Mouse (Mus musculus) liver, postnatal 0 days (tissue): ENCODE results near the gene Ddx23. TPM values are rescaled to one million over a fixed set of nuclear protein-coding genes. Genes with fewer than 3 reads are reported as not detected.

Source experiments
- ATAC-seq: fragments of 200-750 bp; cut with Nextera tagmentation; 2 replicates; pipeline ENCODE4 v1.8.0; 2017; ENCODE audit warnings: mild to moderate bottlenecking, moderate library complexity
- DNase-seq: peaks from one replicate; pipeline ENCODE4 v3.0.0-alpha.2; 2016
- H3K27ac ChIP-seq: fragments of 300-500 bp; sonication (generic); 2 replicates; pipeline ENCODE4 v1.5.1; 2014; ENCODE audit warnings: antibody characterized with exemption, moderate library complexity, mild to moderate bottlenecking, low read depth
- H3K27me3 ChIP-seq: fragments of 300-500 bp; sonication (generic); 2 replicates; pipeline ENCODE4 v1.6.1; 2014; ENCODE audit warnings: low read length, control low read depth, mixed read lengths; ENCODE audit not compliant: insufficient read depth
- H3K36me3 ChIP-seq: fragments of 300-500 bp; sonication (generic); replicated peaks from 2 replicates; pipeline ENCODE4 v1.6.1; 2014; ENCODE audit warnings: mild to moderate bottlenecking, control low read depth, low read length, moderate library complexity, mixed read lengths; ENCODE audit not compliant: insufficient read depth
- H3K4me1 ChIP-seq: fragments of 300-500 bp; sonication (generic); 2 replicates; pipeline ENCODE4 v1.6.1; 2014; ENCODE audit warnings: antibody characterized with exemption, mild to moderate bottlenecking, control low read depth; ENCODE audit not compliant: insufficient read depth
- H3K4me2 ChIP-seq: fragments of 300-500 bp; sonication (generic); 2 replicates; pipeline ENCODE4 v1.6.1; 2014; ENCODE audit warnings: low read depth, mild to moderate bottlenecking, low read length, moderate library complexity, mixed read lengths
- H3K4me3 ChIP-seq: fragments of 300-500 bp; sonication (generic); 2 replicates; pipeline ENCODE4 v1.5.1; 2014; ENCODE audit warnings: low read depth, low read length
- H3K9ac ChIP-seq: fragments of 300-500 bp; sonication (generic); replicated peaks from 2 replicates; pipeline ENCODE4 v1.6.1; 2014; ENCODE audit warnings: mild to moderate bottlenecking, moderate library complexity
- H3K9me3 ChIP-seq: fragments of 300-500 bp; sonication (generic); 2 replicates; pipeline ENCODE4 v1.6.1; 2016; ENCODE audit warnings: mild to moderate bottlenecking, control low read depth, low read length, mixed read lengths
- CTCF ChIP-seq: sonication (generic); IDR thresholded peaks from 2 replicates; pipeline ENCODE4 v1.5.1; 2016; ENCODE audit warnings: antibody characterized with exemption, low read depth
- EP300 ChIP-seq: IDR thresholded peaks from 2 replicates; pipeline ENCODE4 v1.6.1; 2016; ENCODE audit warnings: antibody characterized with exemption, low read depth, mild to moderate bottlenecking
- WGBS: fragments of 180-500 bp; shearing (Covaris S2); extraction: QIAGEN DNeasy Blood & Tissue Kit; methylation state at CpG from one replicate; pipeline ENCODE4 v1.1.7; 2014; ENCODE audit not compliant: insufficient replicate concordance; 5-methylcytosine and 5-hydroxymethylcytosine counted together
- polyA plus RNA-seq: library from polyadenylated mRNA; unstranded; fragments of >200 nt; fragmentation: Nextera tagmentation; extraction: Ambion mirVana; gene quantifications from 2 replicates; pipeline ENCODE4 v1.2.1, GENCODE M21; 2015

The Ddx23 gene
- polyA plus RNA-seq, 1 experiment from 2014 or later = 9.2 TPM

DNA sequence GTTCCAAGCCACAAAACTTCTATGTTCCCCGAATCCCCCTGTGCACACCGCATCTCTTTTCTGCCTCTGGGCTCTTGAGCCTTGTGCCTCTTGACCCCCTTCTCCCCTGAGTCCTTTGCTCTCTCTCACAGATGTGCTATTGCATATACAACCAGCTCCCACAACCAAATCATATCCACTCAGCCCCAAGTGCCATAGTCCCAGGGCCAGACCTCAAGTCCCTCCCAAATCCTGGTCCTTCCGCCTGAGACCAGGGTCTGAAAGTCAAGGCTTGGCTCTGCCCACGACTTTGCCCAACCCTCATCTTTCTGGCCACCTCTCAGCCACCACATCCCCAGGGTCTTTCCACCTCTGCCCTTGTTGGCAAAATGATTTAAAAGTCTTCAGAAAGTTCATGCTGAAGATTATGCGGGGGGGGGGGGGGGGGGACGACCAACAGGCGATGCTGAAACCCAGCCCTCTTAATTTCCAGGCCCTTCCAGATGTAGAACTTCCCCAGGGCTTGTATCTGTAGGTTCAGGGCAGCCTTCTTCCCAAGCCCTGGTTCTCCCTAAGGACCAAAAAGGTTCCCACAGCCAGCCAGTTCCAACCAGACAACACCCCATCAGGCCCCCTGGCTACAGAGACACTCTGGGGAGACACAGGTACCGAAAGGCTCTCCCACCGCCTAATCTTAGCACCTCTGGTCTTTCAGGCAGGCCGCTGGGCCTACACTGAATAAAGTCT lies 54.5 kb downstream of the Ddx23 start:
- DNase-seq (no peak), ATAC-seq (no peak)
- Histone ChIP-seq H3K27me3 (no peaks in the 10 kb centered on the region), H3K4me1 (peaks cover 44% of the 10 kb centered on the region), H3K9me3 (no peaks in the 10 kb centered on the region), H3K4me3 (peak overlapping the region; percentile 89), H3K27ac (peak overlapping the region; percentile 84), H3K4me2 (peak overlapping the region; percentile 95), H3K9ac (peak overlapping the region; percentile 90), H3K36me3 (peaks cover 6% of the 10 kb centered on the region)
- TF ChIP-seq EP300 = no peak
- TF ChIP-seq CTCF = no peak
- WGBS = 31% methylated on average over 7 of the region's 10 CpGs

DNA sequence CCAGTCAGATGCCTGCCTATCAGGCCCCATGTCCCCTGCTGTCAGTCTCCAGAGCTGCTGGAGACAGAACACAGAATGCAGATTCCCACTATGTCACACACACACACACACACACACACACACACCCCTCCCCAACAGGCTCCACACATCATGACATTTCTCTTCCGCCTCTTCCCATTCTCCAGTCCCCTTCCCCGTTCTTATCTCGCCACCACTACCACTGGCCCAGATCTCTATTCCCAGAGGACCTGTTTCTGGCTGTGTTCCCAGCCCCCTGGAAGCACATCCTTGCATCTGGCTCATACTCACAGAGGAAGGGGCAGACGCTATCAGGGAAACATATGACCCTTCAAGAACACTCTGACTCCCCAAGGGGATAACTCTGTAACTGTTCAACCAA lies 55.1 kb downstream of the Ddx23 start:
- ATAC-seq = no peak

GRCm38 (mm10) chr15:98606739-98607138 lies 56.0 kb downstream of the Ddx23 start:
- H3K36me3 ChIP-seq = peaks cover 6% of the 10 kb centered on the region
- peak overlapping the region; percentile 95 for H3K4me2 ChIP-seq
- DNase-seq (no peak), ATAC-seq (no peak)
- WGBS = 52% methylated on average over 9 of the region's 9 CpGs
- no peaks in the 10 kb centered on the region for H3K27me3 ChIP-seq
- H3K4me1 ChIP-seq = peaks cover 50% of the 10 kb centered on the region
- peak overlapping the region; percentile 89; the same call in 1 of the 2 replicates for H3K4me3 ChIP-seq
- peak overlapping the region; percentile 90 for H3K9ac ChIP-seq
- H3K27ac ChIP-seq = peak overlapping the region; percentile 84
- TF ChIP-seq CTCF = no peak
- no peak for TF ChIP-seq EP300
- H3K9me3 ChIP-seq = no peaks in the 10 kb centered on the region

More for the DNA sequence above, 55.1 kb downstream of the Ddx23 start:
- Histone ChIP-seq H3K27ac (peak overlapping the region; percentile 84), H3K4me1 (peaks cover 50% of the 10 kb centered on the region), H3K9ac (peak overlapping the region; percentile 90), H3K36me3 (peaks cover 6% of the 10 kb centered on the region), H3K4me3 (peak overlapping the region; percentile 89), H3K9me3 (no peaks in the 10 kb centered on the region), H3K27me3 (no peaks in the 10 kb centered on the region), H3K4me2 (peak overlapping the region; percentile 95)
- DNase-seq = peak; percentile 37
- WGBS = 31% methylated on average over 4 of the region's 4 CpGs
- TF ChIP-seq EP300 = no peak; the same call in 1 of the 2 replicates
- TF ChIP-seq CTCF = no peak

DNA sequence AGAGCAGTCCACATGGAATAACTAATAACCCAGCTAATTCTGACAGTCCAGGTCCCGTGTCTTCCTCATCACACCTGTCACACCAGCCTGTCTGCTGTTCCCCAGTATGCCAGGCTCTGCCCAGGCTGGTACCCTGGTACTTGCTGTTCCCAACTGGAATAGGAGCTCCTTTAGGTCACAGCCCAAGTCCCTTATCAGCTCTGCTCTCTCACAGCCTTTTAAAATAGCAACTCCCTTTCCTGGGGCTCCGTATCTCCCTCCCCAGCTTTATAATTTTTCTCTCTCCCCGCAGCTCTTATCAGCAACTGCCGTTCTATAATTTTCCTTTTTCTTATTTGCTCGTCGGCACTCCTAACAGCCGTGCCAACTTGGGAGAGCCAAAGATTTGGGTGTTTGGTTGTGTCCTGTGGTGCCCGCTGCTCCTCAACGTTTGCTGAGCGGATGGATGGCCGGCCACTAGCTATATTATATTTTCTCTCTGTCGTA lies 56.6 kb downstream of the Ddx23 start:
- H3K36me3 ChIP-seq = peaks cover 11% of the 10 kb centered on the region
- peak overlapping the region; percentile 89 for H3K4me3 ChIP-seq
- ATAC-seq = peak; percentile 74

DNA sequence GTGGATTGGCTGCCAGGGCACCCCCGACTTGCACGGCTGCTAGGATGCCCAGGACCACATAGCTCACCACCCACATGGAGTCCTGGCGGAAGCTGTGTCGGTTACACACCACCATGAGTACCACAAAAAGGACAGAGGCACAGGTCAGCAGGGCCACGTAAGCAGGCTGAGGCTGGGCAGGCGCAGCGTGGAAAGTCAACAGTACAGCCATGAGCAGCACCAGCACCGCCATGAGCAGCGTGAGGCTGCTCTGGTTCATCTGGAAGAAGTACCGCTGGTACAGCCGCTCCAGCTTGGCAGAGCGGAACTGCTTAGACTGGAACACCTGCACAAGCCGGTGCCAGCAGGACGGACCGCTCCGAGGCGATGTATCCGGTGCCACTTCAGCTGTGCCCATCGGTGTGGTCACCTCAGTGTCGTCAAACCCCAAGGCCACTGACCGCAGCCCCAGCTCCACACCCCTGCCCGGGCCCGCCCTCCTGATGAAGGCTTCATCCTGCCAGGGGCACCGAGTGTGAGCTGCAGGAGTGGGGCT lies 58.6 kb downstream of the Ddx23 start:
- no peak overlapping the region for H3K9ac ChIP-seq
- H3K4me1 ChIP-seq = peaks cover 55% of the 10 kb centered on the region
- H3K27ac ChIP-seq = 0 out of 2 replicates have a peak overlapping the region, but pooled peaks have one; percentile 82

More for the DNA sequence above, 56.6 kb downstream of the Ddx23 start:
- peaks cover 56% of the 10 kb centered on the region for H3K4me1 ChIP-seq
- TF ChIP-seq EP300 = peak; percentile 98
- no peak for TF ChIP-seq CTCF
- H3K27ac ChIP-seq = peak overlapping the region; percentile 84
- H3K27me3 ChIP-seq = no peaks in the 10 kb centered on the region
- WGBS = 45% methylated on average over 12 of the region's 12 CpGs
- peak; percentile 58 for DNase-seq
- H3K4me2 ChIP-seq = peak overlapping the region; percentile 95
- H3K9me3 ChIP-seq = no peaks in the 10 kb centered on the region
- peak overlapping the region; percentile 90 for H3K9ac ChIP-seq

DNA sequence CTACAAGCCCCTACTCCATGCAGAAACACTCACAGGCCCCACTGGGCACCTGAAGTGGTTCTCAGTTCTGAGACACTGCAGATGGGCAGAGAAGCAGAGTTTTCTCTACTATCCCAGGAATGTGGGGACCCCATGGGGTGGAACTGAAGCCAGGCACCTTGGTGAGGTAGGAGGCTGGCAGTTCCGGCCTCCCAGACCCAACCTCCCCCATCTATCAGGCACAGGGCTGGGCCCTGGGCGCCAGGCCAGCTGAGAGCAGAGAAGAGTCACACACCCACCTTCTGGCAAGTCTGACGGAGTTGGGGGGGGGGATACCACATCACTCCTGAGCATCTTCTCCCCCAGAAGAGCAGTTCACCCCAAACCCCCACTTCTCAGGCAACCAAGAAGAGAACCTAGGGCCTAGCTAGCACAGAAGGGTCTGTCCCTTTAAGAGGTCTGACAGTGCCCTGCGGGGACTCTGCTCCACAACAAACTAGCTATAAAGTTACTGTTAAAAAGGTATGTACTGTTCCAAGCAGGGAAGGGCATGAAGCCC lies 59.7 kb downstream of the Ddx23 start:
- H3K36me3 ChIP-seq = peaks cover 37% of the 10 kb centered on the region
- H3K4me1 ChIP-seq = peaks cover 55% of the 10 kb centered on the region

More for the DNA sequence above, 58.6 kb downstream of the Ddx23 start:
- H3K36me3 ChIP-seq = peaks cover 27% of the 10 kb centered on the region
- WGBS = 90% methylated on average over 24 of the region's 24 CpGs
- no peak for ATAC-seq
- no peaks in the 10 kb centered on the region for H3K9me3 ChIP-seq
- peak overlapping the region; percentile 81 for H3K4me2 ChIP-seq
- no peak for DNase-seq
- H3K4me3 ChIP-seq = 0 out of 2 replicates have a peak overlapping the region, but pooled peaks have one; percentile 57
- H3K27me3 ChIP-seq = no peaks in the 10 kb centered on the region
- TF ChIP-seq EP300 (no peak), CTCF (no peak)

More for the DNA sequence above, 59.7 kb downstream of the Ddx23 start:
- Histone ChIP-seq H3K27ac (peak overlapping the region; percentile 82), H3K4me3 (peak overlapping the region; percentile 57), H3K27me3 (no peaks in the 10 kb centered on the region), H3K9ac (peak overlapping the region; percentile 76), H3K9me3 (no peaks in the 10 kb centered on the region), H3K4me2 (peak overlapping the region; percentile 81)
- WGBS = 43% methylated on average over 4 of the region's 4 CpGs
- DNase-seq (peak; percentile 60), ATAC-seq (0 out of 2 replicates have a peak, but pooled peaks have one; percentile 16)
- TF ChIP-seq EP300 (no peak), CTCF (no peak)
